Mouse (Mus musculus) adipose tissue, adult 10 weeks (tissue): ENCODE data around the gene Samhd1. TPM values are rescaled to one million over a fixed set of nuclear protein-coding genes. Genes with fewer than 3 reads are reported as not detected.

ENCODE experiments used
- polyA plus RNA-seq: library from polyadenylated mRNA; stranded (reverse); fragments of 350-450 nt; fragmentation: Illumina TruSeq; extraction: RNeasy Lipid Tissue Mini Kit (QIAGEN cat#74804); gene quantifications from one replicate; pipeline ENCODE4 v1.2.3, GENCODE M21; 2014; ENCODE audit warnings: low read depth, low replicate concordance

Gene Samhd1
- 47.1 TPM for polyA plus RNA-seq

GRCm38 (mm10) chr2:157135014-157135413, at the start of gene Samhd1:
Samhd1 (minus strand) TSS chr2:157135265.

DNA sequence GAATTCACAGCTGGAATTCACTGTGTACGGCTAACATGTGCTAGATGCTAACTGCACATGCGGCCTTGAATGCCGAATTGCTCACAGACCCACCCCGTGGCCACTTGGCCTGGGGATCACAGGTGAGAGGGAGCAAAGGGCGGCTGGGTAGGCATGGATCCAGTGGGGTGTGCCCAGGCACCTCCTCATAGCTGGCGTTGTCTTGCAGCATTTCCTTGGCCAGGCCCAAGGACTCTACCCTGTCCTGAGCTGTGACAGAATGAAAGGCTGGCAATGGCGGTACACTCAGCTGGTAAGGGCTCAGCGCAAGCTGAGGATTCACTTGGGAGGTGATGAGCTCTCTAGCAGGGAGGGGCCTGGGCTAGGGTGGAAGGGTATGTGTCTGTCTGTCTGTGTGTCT, 48.3 kb downstream of the Samhd1 start, which contains the start of gene Tldc2:
Gene Tldc2, plus strand, starts transcription at position 260 of the 400 bp plus-strand sequence.

DNA sequence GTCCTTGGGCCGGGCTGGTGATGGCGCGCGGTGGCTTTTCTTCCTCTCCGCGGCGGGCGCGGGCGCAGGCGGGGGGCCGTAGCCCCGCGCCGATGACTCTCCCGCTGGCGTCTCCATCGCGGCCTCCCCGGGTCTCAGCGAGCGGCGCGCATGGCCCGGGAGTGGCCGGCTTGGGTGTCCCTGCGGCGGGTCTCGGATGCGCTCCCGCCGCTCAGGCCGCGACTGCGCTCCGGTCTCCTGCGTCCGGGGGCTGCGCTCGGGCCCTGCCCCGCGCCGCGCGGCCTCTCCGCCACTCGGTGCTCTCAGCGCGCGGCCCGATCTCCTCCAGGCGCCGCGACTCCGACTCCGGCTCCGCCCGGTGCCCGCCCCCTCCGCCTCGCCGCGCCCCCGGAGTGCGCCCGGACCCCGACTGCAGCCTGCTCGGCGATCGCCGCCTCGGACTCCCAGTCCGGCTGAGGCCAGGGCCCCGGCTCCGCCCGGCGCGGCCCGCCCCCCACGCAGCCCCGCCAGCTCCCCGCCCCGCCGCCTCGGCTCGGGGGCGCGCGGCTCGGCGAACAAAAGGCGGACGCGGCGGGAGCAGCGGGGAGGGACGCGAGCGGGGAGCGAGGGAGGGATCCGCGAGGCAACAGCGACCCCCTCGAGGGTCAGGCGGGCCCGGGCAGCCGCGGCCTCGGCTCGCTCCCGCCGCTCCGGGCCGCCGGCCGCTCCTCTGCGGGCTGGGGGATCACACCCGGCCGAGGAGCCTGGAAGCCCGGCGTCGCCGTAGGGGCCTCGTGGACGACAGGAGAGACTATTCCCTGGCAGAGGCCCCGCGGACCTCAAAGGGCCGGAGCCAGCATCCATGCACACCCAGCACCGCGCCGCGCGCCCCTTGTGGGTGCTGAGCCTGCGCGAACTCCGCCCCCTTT, 56.0 kb downstream of the Samhd1 start, which contains the start of gene Soga1:
Gene Soga1, minus strand, starts transcription at position 462 of the 908 bp plus-strand sequence.

Other genes starting within 250 kb of the Samhd1 start
- 0.11 TPM for gene Sla2, start 248.1 kb downstream of the Samhd1 start, polyA plus RNA-seq
- gene Ndrg3, start 143.2 kb downstream of the Samhd1 start, polyA plus RNA-seq, result 40.8 TPM
- gene Dsn1, start 128.1 kb downstream of the Samhd1 start, polyA plus RNA-seq, result 4.3 TPM
- gene Soga1, start 56.0 kb downstream of the Samhd1 start, polyA plus RNA-seq, result 7.0 TPM
- gene Tldc2, start 48.2 kb downstream of the Samhd1 start, polyA plus RNA-seq, result not detected
- 7.3 TPM for gene Rbl1, start 69.3 kb upstream of the Samhd1 start, polyA plus RNA-seq
- 352 TPM for gene Rpn2, start 143.8 kb upstream of the Samhd1 start, polyA plus RNA-seq
- 1.6 TPM for gene Mroh8, start 144.3 kb upstream of the Samhd1 start, polyA plus RNA-seq
- not detected for gene Ghrh, start 212.2 kb upstream of the Samhd1 start, polyA plus RNA-seq
- gene Manbal, start 232.3 kb upstream of the Samhd1 start, polyA plus RNA-seq, result 51.1 TPM